Mouse (Mus musculus) spleen, postnatal 36 days (tissue): Measurements from ENCODE around the gene Cldnd2.
"Not testable (repeated sequence)": the region's sequence is repeated elsewhere in the genome, so short reads cannot be mapped to it uniquely, and the experiment has no call there.

ENCODE experiments used
- DNase-seq, 2 experiments: peaks; one replicate each; pipeline ENCODE4 v3.0.0; 2022; ENCODE audit warnings: low spot score in 2 of 2, mixed read lengths in 1 of 2

Gene Cldnd2

DNA sequence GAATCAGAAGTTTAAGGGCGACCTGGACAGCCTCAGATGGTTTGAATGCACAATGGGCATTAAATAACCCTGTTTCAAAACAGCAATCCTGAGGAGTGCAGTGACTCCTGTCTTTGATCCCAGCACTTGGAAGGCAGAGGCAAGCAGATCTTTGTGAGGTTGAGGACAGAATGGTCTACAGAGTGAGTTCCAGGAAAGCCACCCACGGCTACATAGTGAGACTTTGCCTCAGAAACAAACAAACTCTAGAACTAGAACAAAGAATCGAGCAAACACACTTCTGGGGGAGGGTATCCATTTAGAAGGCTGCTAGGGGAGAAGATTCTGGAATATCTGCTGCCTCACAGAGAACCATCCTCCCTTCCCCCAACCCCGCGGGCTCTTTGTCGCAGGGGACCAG is at the start of gene Cldnd2:
Cldnd2 (plus strand) TSS at position 301 of the 400 bp plus-strand sequence.
- DNase-seq: no peak

- DNase-seq: peak; percentile 79 to 81
Observed at GRCm38 (mm10) chr7:43392349-43393121, 48.0 kb upstream of the Cldnd2 start.

DNA sequence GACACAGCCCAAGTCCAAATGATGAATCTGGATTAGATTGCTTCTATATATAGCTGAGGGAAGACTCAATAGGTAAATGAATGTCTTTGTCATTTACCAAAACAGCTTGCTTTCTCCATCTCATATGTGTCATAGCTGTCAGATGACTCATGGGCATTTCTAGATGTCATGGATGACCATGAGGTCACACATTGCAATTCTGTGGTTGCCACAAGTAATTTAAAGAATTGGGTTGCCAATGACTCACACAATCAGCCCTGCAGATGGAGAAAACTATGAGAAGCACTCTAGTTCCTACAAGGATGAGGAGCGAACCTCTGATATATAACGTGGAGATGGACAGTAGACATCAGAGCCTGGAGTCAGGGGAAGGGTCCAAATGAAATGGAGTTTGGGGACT is 41.1 kb upstream of the Cldnd2 start:
- DNase-seq: no peak

DNA sequence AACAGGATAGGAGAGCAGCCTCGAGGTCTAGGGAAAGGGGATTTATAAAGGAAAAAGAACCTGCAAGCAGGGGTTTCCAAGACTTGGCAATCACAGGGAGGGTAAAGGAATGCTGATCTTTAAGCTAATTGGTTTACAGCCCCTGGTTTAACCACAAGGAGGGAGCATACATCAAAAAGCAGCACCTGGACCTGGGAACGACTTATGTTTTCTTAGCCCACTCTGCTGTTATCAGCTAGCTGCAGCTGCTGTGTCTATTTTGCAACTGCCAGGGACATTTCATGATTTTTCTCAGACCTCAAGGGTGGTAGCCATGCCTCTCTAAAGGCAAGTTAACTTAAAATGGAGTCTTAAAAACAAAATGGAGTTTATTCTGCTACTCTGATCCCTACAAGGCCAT is 37.9 kb upstream of the Cldnd2 start:
- no peak for DNase-seq

- DNase-seq: peak; percentile 14 to 39
Observed at GRCm38 (mm10) chr7:43407573-43407972, 33.0 kb upstream of the Cldnd2 start.

DNA sequence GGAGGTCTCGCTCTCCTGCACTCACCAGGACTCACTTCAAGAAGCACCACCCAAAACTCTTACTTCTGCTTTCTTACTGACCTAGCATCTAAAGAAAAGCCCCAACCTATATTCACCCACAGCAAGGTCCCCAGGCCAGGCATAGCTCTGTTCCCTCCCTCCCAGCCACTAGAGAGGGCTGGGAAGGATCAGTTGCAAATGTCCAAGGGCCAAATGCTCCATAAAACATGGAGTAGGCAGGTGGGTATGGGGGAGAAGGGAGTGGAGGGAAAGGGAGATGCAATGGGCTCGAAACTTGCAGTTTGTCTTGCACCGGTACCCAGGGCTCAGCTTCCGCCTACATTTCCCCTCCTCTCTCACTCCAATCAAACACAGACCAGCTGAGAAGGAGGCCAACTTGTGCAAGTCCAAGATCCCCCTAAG is 32.4 kb upstream of the Cldnd2 start, which contains the start of gene Siglecg:
Siglecg (plus strand) TSS at position 74 of the 423 bp plus-strand sequence.
- DNase-seq: peak; percentile 71 to 73

DNA sequence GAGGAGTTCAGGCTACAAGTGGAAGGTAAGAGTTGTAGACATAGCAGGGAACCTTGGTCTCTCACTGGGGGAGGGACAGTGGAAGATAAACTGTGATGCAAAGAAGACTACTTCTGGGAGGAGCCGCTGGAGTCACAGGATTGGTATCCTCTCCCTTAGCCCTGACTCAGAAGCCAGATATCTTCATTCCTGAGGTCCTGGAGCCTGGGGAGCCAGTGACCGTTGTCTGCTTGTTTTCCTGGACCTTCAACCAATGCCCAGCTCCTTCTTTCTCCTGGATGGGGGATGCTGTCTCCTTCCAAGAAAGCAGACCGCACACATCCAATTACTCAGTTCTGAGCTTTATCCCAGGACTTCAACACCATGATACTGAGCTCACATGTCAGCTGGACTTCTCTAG is 31.5 kb upstream of the Cldnd2 start:
- DNase-seq: no peak

- not testable (repeated sequence) for DNase-seq
Observed at GRCm38 (mm10) chr7:43411724-43412123, 28.9 kb upstream of the Cldnd2 start.

- no peak for DNase-seq
Observed at GRCm38 (mm10) chr7:43417298-43417697, 23.3 kb upstream of the Cldnd2 start.

GRCm38 (mm10) chr7:43422995-43423617 is 17.5 kb upstream of the Cldnd2 start:
- peak; percentile 72 to 76 for DNase-seq

DNA sequence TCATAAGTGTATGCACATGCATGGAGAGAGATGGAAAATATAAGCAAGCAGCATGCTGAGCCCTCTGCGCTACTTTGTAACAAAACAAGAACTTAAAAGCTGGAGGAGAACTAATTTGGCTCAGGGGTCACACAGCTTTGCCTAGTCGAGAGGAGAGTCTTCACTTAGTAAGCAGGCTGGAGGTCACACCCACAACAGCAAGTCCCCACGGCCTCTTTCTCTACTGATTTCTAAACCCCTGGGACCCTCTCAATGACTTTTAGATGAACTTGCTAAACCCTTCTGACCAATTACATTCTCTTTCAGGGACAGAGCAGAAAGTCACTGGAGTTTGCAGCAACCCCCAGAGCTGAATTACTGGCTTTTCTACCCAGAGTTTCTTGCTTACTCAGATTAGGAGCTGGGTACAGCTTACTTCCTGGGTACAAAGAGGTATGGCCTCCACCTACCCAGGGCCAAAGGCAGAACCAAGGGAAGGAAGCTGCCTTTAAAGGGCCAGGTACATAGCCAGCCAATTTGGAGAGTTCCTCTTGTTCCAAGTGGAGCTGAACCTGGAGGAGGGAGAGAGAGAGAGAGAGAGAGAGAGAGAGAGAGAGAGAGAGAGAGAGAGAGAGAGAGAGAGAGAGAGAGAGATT is 16.5 kb upstream of the Cldnd2 start:
- DNase-seq: no peak

DNA sequence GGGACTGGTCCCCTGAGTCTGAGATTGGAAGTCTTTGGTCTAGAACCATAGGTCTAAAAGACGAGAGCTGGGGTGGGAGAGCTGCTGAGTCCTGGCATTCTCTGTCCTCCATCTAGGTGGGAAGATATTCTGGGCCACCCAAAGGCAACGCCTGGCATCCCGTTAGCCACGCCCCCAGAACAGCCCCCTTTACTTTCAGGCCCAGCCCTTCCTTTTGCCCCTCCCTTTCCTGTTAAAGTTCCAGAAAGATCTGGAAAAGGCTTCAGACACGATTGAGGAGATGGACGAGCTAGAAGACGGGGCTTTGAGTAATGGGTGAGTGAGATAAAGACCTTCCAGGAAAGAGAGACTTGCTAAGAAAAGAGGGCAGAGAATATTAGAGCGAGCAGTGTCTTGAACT is 13.2 kb upstream of the Cldnd2 start, which contains the start of gene Lim2:
Lim2 (plus strand) TSS at position 265 of the 400 bp plus-strand sequence.
- DNase-seq: no peak

GRCm38 (mm10) chr7:43429500-43429899 is 11.1 kb upstream of the Cldnd2 start:
- DNase-seq: no peak

- DNase-seq: no peak
Observed at GRCm38 (mm10) chr7:43432891-43433290, 7.7 kb upstream of the Cldnd2 start.

GRCm38 (mm10) chr7:43434676-43435075 is 5.9 kb upstream of the Cldnd2 start:
- DNase-seq: no peak

DNA sequence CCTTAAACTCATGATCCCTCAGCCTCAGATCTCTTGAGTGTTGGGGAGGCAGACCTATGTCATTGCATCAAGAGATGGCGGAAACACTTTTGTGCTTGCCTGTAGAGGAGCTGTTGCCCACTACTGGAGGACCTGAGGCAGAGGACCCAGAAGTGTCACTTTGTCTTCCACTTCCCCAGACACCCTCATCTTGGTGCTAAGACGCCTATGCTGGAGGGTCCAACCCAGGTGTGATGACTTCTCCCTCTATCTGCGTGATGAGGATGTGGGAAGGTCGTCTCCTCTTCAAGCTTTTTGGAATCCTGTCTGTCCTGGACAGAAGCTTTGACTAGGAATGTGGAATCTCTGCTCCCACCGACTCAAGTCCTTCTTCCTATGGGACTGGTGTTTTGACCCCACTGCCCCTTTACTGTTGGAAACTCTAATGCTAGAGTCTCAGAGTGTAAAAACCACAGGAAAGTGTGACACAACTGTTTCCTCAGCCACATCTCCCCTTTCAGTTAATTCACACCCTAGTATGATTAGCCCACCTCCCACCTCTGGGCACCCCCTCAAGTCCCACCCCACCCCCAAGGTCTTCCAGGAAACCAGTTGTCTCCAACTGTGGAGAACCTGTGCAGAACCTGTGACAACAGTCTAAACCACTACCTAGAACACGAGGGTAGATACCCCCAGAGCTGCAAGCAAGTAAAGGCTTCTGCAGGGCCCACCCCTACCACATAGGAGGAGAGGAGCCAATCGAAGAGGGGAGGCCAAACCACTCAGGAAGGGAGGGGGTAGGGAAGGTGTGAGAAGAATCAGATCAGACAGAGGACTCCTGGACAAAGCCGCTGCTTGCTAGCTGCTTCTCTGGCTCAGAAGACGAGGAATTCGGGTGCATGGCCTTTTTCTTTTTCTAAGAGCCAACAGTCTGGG is 4.0 kb upstream of the Cldnd2 start, which contains the start of gene Nkg7:
Nkg7 (plus strand) TSS at position 733 of the 915 bp plus-strand sequence.
- peak in 1 of 2 experiments; percentile 19 for DNase-seq

DNA sequence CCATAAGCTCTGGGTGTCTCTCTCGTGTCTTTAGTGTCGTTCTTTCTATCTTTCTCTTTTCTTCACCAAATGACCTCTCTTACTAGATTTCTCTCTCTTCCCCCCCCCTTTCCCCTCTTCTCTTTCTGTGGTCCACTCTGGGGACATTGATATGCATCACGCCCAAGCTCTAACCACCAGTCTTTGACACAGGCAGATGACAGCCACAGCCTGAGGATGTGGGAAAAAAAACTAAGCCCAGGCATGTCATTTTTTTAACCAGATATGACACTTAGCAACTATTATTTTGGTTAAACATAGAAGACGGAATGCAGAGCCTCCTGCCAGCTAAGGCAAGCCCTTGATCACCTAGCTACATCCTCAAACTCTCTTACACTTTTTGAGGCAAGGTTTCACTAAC is 2.0 kb upstream of the Cldnd2 start:
- no peak for DNase-seq

- DNase-seq: no peak
Observed at GRCm38 (mm10) chr7:43441071-43441470, 489 bp downstream of the Cldnd2 start.

DNA sequence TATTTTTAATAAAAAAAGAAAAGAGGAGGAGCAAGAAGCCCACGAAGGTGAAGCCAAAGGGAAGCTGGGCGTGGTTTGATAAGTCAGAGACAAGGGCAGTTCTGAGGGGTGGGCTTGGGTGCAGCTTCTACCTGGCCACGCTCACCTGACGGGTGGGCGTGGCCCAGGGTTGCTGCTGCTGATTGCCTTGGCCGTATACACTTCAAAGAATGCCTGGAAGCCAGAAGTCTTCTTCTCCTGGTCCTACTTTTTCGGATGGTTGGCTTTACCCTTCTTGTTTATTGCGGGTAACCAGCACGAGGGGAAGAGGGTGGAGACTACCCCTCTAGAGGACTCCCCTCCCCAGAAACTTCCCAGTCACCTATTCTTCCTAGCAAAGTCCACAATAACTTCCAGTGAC is 2.1 kb downstream of the Cldnd2 start:
- DNase-seq: no peak

- DNase-seq: peak; percentile 82 to 86
Observed at GRCm38 (mm10) chr7:43443126-43443916, 2.7 kb downstream of the Cldnd2 start.

GRCm38 (mm10) chr7:43443917-43444293 is 3.3 kb downstream of the Cldnd2 start, which contains the start of the genes Etfb and Gm45233:
Etfb (plus strand) TSS chr7:43444083.
Gm45233 (plus strand) TSS chr7:43444128.
- peak; percentile 95 to 96 for DNase-seq
